Mouse (Mus musculus): ENCODE data around the gene Myadml2. TPM values are rescaled to one million over a fixed set of nuclear protein-coding genes. Genes with fewer than 3 reads are reported as not detected.
"Not testable (repeated sequence)": the region's sequence is repeated elsewhere in the genome, so short reads cannot be mapped to it uniquely, and the experiment has no call there.

The Myadml2 gene
- polyA plus RNA-seq, 2 experiments: 0.60 to 1.6 TPM

DNA sequence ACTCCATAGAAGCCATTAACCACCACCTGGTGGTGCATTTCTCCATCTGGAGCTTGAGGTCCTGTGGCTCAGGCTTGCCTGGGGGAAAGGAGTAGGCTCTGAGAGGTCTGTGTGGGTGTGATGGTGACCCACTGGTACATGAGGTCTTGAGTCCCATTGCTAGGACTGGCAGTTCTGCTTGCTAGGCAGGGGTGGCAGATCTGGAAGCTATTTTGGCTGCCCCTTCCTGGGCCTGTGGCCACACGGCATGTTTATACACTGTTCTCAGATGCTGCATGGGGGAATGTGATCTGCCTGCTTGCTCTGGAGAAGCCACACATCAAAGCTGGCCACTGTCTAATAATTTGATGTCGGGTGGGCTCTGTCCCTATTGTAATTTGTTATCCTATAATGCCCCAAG is 36.1 kb upstream of the Myadml2 start:
- Histone ChIP-seq H3K4me1 (ENCODE audit: control insufficient read depth, insufficient read depth, low read length) (no peaks in the 10 kb centered on the region), H3K36me3 (ENCODE audit: control insufficient read depth, insufficient read depth, low read length) (peaks cover 66% of the 10 kb centered on the region), H3K4me2 (replicated peaks; ENCODE audit: low read depth, low read length, severe bottlenecking) (no peak overlapping the region), H3K4me3 (replicated peaks; ENCODE audit: low read length) (no peak overlapping the region), H3K9me3 (ENCODE audit: control insufficient read depth, low read length) (no peaks in the 10 kb centered on the region), H3K27me3 (ENCODE audit: control insufficient read depth, insufficient read depth, low read length) (no peaks in the 10 kb centered on the region), H3K27ac (replicated peaks; ENCODE audit: low read depth, low read length) (no peak overlapping the region), H3K9ac (ENCODE audit: low read depth, low read length, severe bottlenecking) (no peak overlapping the region)
- WGBS: 70% methylated on average over 2 of the region's 2 CpGs
- DNase-seq (ENCODE audit: low spot score): no peak
- no peak for TF ChIP-seq POLR2A (IDR thresholded peaks at IDR 0.05; ENCODE audit: borderline replicate concordance, extremely low read depth, insufficient read depth, insufficient read length)
- ATAC-seq (ENCODE audit: low FRiP score, low read depth): no peak

DNA sequence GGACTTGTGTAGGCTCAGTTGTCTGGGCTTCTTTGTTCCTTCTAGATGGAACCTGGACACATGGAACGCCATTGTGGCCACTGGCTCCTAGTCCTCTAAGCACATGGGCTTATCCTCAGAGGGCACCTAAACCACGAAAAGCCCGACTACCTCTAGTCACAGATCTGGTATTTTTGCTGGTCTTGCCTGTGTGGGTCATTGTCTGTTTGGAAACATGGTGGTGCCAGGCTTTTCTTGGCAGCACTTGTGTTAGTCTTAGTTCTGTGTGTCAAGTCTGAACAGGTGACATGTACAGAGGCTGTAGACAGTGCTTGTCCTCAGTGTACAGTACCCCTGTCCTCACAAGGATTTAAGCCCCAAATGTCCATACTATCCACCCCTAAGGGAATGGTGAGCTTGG is 35.6 kb upstream of the Myadml2 start:
- TF ChIP-seq POLR2A (IDR thresholded peaks at IDR 0.05; ENCODE audit: borderline replicate concordance, extremely low read depth, insufficient read depth, insufficient read length): no peak
- 97% methylated on average over 3 of the region's 3 CpGs for whole genome bisulfite sequencing
- no peak for ATAC-seq (ENCODE audit: low FRiP score, low read depth)

DNA sequence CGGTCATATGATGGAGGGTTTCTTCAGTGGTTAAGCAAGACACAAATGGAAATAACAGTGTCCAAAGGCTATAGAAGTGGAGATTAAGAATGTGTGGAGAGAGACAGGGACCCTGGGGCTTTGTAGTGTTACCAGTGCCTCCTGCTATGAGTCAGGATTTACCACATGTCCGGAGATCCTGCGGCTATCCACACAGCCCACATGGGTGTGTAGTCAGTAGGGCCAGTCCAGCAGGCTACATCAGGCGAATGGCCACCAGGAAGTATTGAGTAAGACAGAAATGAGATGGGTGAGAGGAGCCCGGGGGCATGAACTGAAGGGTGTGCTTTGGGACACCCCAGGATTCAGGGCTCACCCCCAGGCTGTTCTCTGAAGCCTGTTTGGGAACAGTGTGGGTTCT is 34.7 kb upstream of the Myadml2 start:
- WGBS: 88% methylated on average over 5 of the region's 5 CpGs
- no peak for TF ChIP-seq POLR2A (IDR thresholded peaks at IDR 0.05; ENCODE audit: borderline replicate concordance, extremely low read depth, insufficient read depth, insufficient read length)
- no peaks in the 10 kb centered on the region for H3K27me3 ChIP-seq (ENCODE audit: control insufficient read depth, insufficient read depth, low read length)
- no peak overlapping the region for H3K9ac ChIP-seq (ENCODE audit: low read depth, low read length, severe bottlenecking)
- H3K27ac ChIP-seq (replicated peaks; ENCODE audit: low read depth, low read length): no peak overlapping the region
- no peak overlapping the region for H3K4me3 ChIP-seq (replicated peaks; ENCODE audit: low read length)
- H3K4me1 ChIP-seq (ENCODE audit: control insufficient read depth, insufficient read depth, low read length): no peaks in the 10 kb centered on the region
- H3K9me3 ChIP-seq (ENCODE audit: control insufficient read depth, low read length): no peaks in the 10 kb centered on the region
- peaks cover 67% of the 10 kb centered on the region for H3K36me3 ChIP-seq (ENCODE audit: control insufficient read depth, insufficient read depth, low read length)
- ATAC-seq (ENCODE audit: low FRiP score, low read depth) (no peak), DNase-seq (ENCODE audit: low spot score) (no peak)
- no peak overlapping the region for H3K4me2 ChIP-seq (replicated peaks; ENCODE audit: low read depth, low read length, severe bottlenecking)

More for the DNA sequence above, 35.6 kb upstream of the Myadml2 start:
- H3K27ac ChIP-seq (replicated peaks; ENCODE audit: low read depth, low read length): no peak overlapping the region
- no peak overlapping the region for H3K4me3 ChIP-seq (replicated peaks; ENCODE audit: low read length)
- H3K9me3 ChIP-seq (ENCODE audit: control insufficient read depth, low read length): no peaks in the 10 kb centered on the region
- H3K4me2 ChIP-seq (replicated peaks; ENCODE audit: low read depth, low read length, severe bottlenecking): no peak overlapping the region
- no peak overlapping the region for H3K9ac ChIP-seq (ENCODE audit: low read depth, low read length, severe bottlenecking)
- peaks cover 64% of the 10 kb centered on the region for H3K36me3 ChIP-seq (ENCODE audit: control insufficient read depth, insufficient read depth, low read length)
- DNase-seq (ENCODE audit: low spot score): no peak
- no peaks in the 10 kb centered on the region for H3K4me1 ChIP-seq (ENCODE audit: control insufficient read depth, insufficient read depth, low read length)
- no peaks in the 10 kb centered on the region for H3K27me3 ChIP-seq (ENCODE audit: control insufficient read depth, insufficient read depth, low read length)

DNA sequence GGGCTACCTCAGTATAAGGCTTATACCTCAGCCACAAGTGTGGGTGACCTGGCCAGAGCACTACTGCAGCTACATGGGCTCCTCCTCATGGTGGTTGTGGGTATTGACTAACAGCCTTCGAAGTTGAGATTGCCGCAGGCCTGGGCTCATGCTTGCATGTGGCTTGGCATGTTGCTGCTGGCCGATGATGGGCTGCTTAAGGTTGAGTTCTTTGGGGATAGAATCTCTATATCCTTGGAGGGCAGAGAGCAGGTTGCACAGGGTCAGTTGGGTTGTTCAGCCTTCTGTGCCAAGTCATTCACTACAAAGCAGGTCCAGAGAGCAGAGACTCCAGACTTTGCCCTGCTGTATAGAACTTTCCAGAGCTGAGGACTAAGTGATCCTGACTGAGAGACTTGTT is 32.0 kb upstream of the Myadml2 start:
- DNase-seq (ENCODE audit: low spot score) (no peak), ATAC-seq (ENCODE audit: low FRiP score, low read depth) (no peak)
- H3K4me1 ChIP-seq (ENCODE audit: control insufficient read depth, insufficient read depth, low read length): no peaks in the 10 kb centered on the region
- WGBS: 84% methylated on average over 3 of the region's 3 CpGs
- no peaks in the 10 kb centered on the region for H3K9me3 ChIP-seq (ENCODE audit: control insufficient read depth, low read length)
- no peak overlapping the region for H3K4me2 ChIP-seq (replicated peaks; ENCODE audit: low read depth, low read length, severe bottlenecking)
- H3K9ac ChIP-seq (ENCODE audit: low read depth, low read length, severe bottlenecking): no peak overlapping the region
- peaks cover 60% of the 10 kb centered on the region for H3K36me3 ChIP-seq (ENCODE audit: control insufficient read depth, insufficient read depth, low read length)
- H3K27ac ChIP-seq (replicated peaks; ENCODE audit: low read depth, low read length): no peak overlapping the region
- no peak overlapping the region for H3K4me3 ChIP-seq (replicated peaks; ENCODE audit: low read length)
- H3K27me3 ChIP-seq (ENCODE audit: control insufficient read depth, insufficient read depth, low read length): no peaks in the 10 kb centered on the region
- TF ChIP-seq POLR2A (IDR thresholded peaks at IDR 0.05; ENCODE audit: borderline replicate concordance, extremely low read depth, insufficient read depth, insufficient read length): no peak

DNA sequence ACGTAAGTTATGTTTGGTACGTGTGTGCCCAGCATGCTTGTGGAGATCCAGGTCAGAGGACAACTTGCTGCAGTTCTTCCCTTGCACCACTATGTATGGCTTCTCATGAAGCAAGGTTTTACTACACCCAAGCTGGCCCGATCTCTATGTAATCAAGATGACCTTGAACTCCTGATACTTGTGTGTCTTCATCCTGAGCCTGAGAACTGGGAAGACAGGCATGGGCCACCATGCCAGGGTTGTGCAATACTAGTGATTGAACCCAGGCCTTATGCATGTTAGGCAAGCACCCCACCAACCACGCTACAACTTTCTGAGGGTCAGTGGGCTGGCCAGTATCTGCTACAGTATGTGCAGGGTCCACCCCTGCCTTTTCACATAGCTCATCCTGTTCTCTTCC is 29.0 kb upstream of the Myadml2 start:
- TF ChIP-seq POLR2A (IDR thresholded peaks at IDR 0.05; ENCODE audit: borderline replicate concordance, extremely low read depth, insufficient read depth, insufficient read length): no peak
- no peak overlapping the region for H3K27ac ChIP-seq (replicated peaks; ENCODE audit: low read depth, low read length)

DNA sequence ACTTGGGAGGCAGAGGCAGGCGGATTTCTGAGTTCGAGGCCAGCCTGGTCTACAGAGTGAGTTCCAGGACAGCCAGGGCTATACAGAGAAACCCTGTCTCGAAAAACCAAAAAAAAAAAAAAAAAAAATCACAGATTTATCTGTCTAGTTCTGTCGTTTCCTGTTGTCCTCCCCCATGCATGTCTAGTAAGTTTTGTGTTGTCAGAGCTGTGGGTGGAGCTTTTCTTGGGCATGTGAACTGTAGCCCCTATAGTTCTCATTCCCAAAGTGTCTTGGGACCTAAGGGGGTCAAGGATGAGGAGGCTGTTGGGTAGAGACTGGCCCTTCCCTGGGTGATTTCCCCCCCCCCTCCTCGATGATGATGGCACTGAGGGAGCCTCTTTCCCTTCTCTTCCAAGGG is 27.9 kb upstream of the Myadml2 start:
- not testable (repeated sequence) for H3K9ac ChIP-seq (ENCODE audit: low read depth, low read length, severe bottlenecking); H3K27me3 ChIP-seq (ENCODE audit: control insufficient read depth, insufficient read depth, low read length); H3K4me2 ChIP-seq (replicated peaks; ENCODE audit: low read depth, low read length, severe bottlenecking); DNase-seq (ENCODE audit: low spot score); H3K27ac ChIP-seq (replicated peaks; ENCODE audit: low read depth, low read length); H3K9me3 ChIP-seq (ENCODE audit: control insufficient read depth, low read length); ATAC-seq (ENCODE audit: low FRiP score, low read depth); H3K4me1 ChIP-seq (ENCODE audit: control insufficient read depth, insufficient read depth, low read length); H3K4me3 ChIP-seq (replicated peaks; ENCODE audit: low read length)
- H3K36me3 ChIP-seq (ENCODE audit: control insufficient read depth, insufficient read depth, low read length): peaks cover 34% of the 10 kb centered on the region
- 90% methylated on average over 5 of the region's 5 CpGs for WGBS

More for the DNA sequence above, 29.0 kb upstream of the Myadml2 start:
- H3K27me3 ChIP-seq (ENCODE audit: control insufficient read depth, insufficient read depth, low read length): no peaks in the 10 kb centered on the region
- H3K4me1 ChIP-seq (ENCODE audit: control insufficient read depth, insufficient read depth, low read length): peaks cover 9% of the 10 kb centered on the region
- H3K9me3 ChIP-seq (ENCODE audit: control insufficient read depth, low read length): no peaks in the 10 kb centered on the region
- H3K4me3 ChIP-seq (replicated peaks; ENCODE audit: low read length): no peak overlapping the region
- no peak overlapping the region for H3K9ac ChIP-seq (ENCODE audit: low read depth, low read length, severe bottlenecking)
- WGBS: 92% methylated on average over 4 of the region's 4 CpGs
- no peak for ATAC-seq (ENCODE audit: low FRiP score, low read depth)
- DNase-seq (ENCODE audit: low spot score): no peak
- no peak overlapping the region for H3K4me2 ChIP-seq (replicated peaks; ENCODE audit: low read depth, low read length, severe bottlenecking)
- H3K36me3 ChIP-seq (ENCODE audit: control insufficient read depth, insufficient read depth, low read length): peaks cover 40% of the 10 kb centered on the region

Measured in limb, embryonic 14.5 days (tissue).